Mouse (Mus musculus): ENCODE measurements around the gene Wdr53. TPM values are rescaled to one million over a fixed set of nuclear protein-coding genes. Genes with fewer than 3 reads are reported as not detected.
"Not testable (repeated sequence)": the region's sequence is repeated elsewhere in the genome, so short reads cannot be mapped to it uniquely, and the experiment has no call there.

Wdr53 gene
- polyA plus RNA-seq, 1 experiment from 2014 or later: 20.4 TPM

DNA sequence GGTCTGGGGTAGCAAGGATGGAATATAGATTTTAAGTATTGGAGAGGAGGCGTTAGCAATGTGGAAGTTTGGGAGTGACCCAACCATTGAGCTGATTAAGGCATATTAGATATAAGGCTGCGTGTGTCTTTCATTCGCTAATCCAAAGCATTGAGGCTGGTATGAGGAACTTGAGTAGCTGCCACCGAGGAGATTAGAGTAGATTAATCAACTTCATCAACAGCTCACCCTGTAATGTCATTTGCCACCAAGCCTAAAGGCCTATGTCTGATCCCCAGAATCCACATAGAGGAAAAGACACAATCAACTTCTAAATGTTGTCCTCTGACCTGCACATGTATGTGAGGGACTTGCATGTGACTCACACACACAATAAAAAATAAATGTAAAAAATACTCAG, 25.2 kb upstream of the Wdr53 start:
- WGBS: 76% methylated on average over 4 of the region's 4 CpGs
- no peak overlapping the region for H3K4me2 ChIP-seq
- no peaks in the 10 kb centered on the region for H3K27me3 ChIP-seq (ENCODE audit: insufficient read depth, low read length)
- H3K4me1 ChIP-seq (ENCODE audit: insufficient read depth): no peaks in the 10 kb centered on the region
- H3K9me3 ChIP-seq (ENCODE audit: low read depth, low read length): no peaks in the 10 kb centered on the region
- DNase-seq (no peak), ATAC-seq (ENCODE audit: insufficient read depth) (no peak)
- H3K36me3 ChIP-seq (ENCODE audit: insufficient read depth): no peaks in the 10 kb centered on the region
- no peak overlapping the region for H3K27ac ChIP-seq (ENCODE audit: low read depth)
- TF ChIP-seq CTCF (IDR thresholded peaks at IDR 0.05; ENCODE audit: low read depth): no peak
- no peak overlapping the region for H3K9ac ChIP-seq
- no peak overlapping the region for H3K4me3 ChIP-seq (ENCODE audit: low read depth, low read length)

DNA sequence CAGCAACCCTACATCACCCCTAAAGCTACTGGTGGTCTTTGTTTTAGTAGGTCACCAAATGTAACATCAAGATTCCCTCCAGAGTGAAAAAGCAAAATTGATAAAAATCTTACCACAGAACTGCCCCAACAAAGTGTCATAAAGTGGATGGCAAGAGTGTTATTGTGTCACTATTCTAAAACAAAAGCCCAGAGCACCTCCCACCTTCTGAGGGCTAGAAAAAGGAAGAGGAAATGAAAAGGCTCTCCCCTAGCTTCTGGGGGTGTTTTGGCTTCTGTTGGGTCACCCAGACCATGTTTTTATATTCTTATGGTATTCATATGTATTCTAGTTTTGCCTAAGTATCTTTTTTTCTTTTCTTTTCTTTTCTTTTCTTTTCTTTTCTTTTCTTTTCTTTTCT, 24.6 kb upstream of the Wdr53 start:
- no peak overlapping the region for H3K9ac ChIP-seq

DNA sequence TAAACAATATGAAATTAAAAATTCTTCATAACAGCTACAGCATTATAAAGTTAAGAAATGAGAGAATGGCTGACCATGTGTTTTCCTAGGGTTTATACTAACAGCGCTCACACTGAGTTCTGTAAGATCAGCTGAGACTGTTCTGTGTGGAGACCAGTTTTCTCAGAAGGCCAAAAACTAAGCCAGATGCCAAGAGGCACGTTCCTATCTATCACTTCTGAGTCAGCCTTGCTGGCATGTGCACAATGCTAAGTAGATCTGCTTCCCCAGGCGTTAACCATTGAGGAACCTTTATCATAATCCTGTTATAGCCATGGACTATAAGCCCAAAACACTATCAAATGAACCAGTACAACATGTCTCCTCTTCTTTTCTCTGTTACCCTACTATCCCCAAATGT, 15.0 kb upstream of the Wdr53 start:
- H3K36me3 ChIP-seq (ENCODE audit: insufficient read depth): peaks cover 37% of the 10 kb centered on the region
- not testable (repeated sequence) for H3K27me3 ChIP-seq (ENCODE audit: insufficient read depth, low read length); H3K4me3 ChIP-seq (ENCODE audit: low read depth, low read length); H3K4me1 ChIP-seq (ENCODE audit: insufficient read depth); H3K4me2 ChIP-seq; ATAC-seq (ENCODE audit: insufficient read depth); H3K9ac ChIP-seq; H3K27ac ChIP-seq (ENCODE audit: low read depth); H3K9me3 ChIP-seq (ENCODE audit: low read depth, low read length); DNase-seq
- WGBS: 84% methylated on average over 3 of the region's 3 CpGs

More for the DNA sequence above, 24.6 kb upstream of the Wdr53 start:
- no peak for TF ChIP-seq CTCF (IDR thresholded peaks at IDR 0.05; ENCODE audit: low read depth)
- H3K36me3 ChIP-seq (ENCODE audit: insufficient read depth): no peaks in the 10 kb centered on the region
- DNase-seq: no peak
- H3K4me3 ChIP-seq (ENCODE audit: low read depth, low read length): no peak overlapping the region
- no peaks in the 10 kb centered on the region for H3K9me3 ChIP-seq (ENCODE audit: low read depth, low read length)
- H3K4me2 ChIP-seq: no peak overlapping the region
- no peak for ATAC-seq (ENCODE audit: insufficient read depth)
- H3K27ac ChIP-seq (ENCODE audit: low read depth): no peak overlapping the region
- no peaks in the 10 kb centered on the region for H3K27me3 ChIP-seq (ENCODE audit: insufficient read depth, low read length)
- no peaks in the 10 kb centered on the region for H3K4me1 ChIP-seq (ENCODE audit: insufficient read depth)

DNA sequence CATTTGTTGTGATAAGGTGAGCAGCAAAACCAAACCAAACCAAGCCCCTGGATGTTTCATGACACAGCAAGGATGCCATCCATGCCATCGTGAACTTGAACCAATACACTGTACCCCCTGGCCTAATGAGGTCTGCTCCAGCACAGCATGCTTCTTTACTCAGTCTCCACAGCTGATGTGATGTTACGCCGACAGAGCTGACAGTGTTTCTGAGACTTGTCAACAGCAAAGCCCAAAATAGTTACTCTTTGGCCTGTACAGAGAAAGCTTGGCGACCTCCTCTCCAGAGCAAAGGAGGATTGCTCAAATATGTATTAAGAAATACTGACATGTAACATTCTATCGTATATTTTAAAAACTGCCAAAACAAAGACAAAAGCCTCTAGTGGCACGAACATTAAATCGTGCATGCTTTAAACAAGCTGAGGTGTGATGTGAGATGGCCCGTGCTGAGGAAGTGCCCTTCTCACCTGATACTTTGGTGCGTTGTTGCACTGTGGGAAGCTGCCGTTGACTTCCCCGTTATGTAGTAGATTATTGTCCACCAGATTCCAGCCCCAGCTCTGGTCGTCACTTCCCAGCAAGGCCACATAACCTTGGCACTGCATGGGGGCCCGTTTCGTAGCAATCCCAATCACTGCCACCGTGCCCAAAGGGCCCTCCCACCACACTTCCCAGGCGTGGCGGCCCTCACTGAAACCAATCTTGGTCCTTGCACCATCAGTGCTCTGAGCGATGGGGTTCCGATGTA, 8.9 kb upstream of the Wdr53 start:
- H3K4me2 ChIP-seq: no peak overlapping the region
- no peaks in the 10 kb centered on the region for H3K9me3 ChIP-seq (ENCODE audit: low read depth, low read length)
- H3K4me3 ChIP-seq (ENCODE audit: low read depth, low read length): no peak overlapping the region
- no peak overlapping the region for H3K27ac ChIP-seq (ENCODE audit: low read depth)
- no peak overlapping the region for H3K9ac ChIP-seq
- H3K36me3 ChIP-seq (ENCODE audit: insufficient read depth): peaks cover 29% of the 10 kb centered on the region
- WGBS: 66% methylated on average over 19 of the region's 19 CpGs
- ATAC-seq (ENCODE audit: insufficient read depth) (no peak), DNase-seq (no peak)
- no peak for TF ChIP-seq CTCF (IDR thresholded peaks at IDR 0.05; ENCODE audit: low read depth)
- no peaks in the 10 kb centered on the region for H3K4me1 ChIP-seq (ENCODE audit: insufficient read depth)
- H3K27me3 ChIP-seq (ENCODE audit: insufficient read depth, low read length): no peaks in the 10 kb centered on the region

DNA sequence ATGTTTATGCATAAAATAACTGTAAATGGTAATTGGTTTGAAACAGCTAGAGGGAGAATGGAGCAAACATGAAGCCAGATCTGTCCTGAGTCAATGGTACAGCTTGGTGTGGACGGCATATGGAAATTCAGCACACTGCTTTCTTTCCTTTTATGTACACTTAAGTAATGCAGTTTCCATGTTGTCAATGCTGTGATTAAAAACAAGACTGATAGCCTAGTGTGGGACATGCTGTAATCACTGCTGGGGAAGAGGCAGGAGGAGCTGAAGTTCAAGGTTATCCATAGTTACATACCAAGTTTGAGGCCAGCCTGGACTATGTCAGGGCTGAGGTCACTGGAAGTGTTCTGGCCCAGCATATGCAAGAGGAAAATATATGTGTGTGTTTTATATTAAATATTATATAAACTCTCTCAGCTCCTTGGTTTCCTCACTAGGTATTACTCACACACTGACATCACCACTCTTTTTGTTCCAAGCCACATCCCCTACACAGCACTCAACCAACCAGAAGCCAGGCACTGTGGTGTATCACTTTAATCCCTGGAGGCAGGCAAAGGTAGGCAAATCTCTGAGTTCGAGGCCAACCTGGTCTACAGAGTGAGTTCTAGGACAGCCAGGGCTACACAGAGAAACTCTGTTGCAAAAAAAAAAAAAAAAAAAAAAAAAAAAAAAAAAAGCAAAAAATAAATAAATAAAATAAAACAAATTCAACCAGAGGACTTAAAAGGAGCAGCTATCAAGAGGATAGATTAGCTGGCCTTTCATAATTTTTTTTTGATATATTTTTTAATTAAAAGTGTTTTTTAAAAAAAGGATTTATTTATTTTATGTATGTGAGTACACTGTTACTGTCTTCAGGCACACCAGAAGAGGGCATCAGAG, 7.4 kb upstream of the Wdr53 start:
- TF ChIP-seq CTCF (IDR thresholded peaks at IDR 0.05; ENCODE audit: low read depth): no peak
- Histone ChIP-seq H3K4me3 (ENCODE audit: low read depth, low read length) (no peak overlapping the region), H3K36me3 (ENCODE audit: insufficient read depth) (peaks cover 16% of the 10 kb centered on the region), H3K27ac (ENCODE audit: low read depth) (no peak overlapping the region), H3K27me3 (ENCODE audit: insufficient read depth, low read length) (no peaks in the 10 kb centered on the region), H3K4me1 (ENCODE audit: insufficient read depth) (no peaks in the 10 kb centered on the region), H3K4me2 (no peak overlapping the region), H3K9ac (no peak overlapping the region), H3K9me3 (ENCODE audit: low read depth, low read length) (no peaks in the 10 kb centered on the region)
- 84% methylated on average over 2 of the region's 2 CpGs for WGBS
- ATAC-seq (ENCODE audit: insufficient read depth): no peak
- no peak for DNase-seq

DNA sequence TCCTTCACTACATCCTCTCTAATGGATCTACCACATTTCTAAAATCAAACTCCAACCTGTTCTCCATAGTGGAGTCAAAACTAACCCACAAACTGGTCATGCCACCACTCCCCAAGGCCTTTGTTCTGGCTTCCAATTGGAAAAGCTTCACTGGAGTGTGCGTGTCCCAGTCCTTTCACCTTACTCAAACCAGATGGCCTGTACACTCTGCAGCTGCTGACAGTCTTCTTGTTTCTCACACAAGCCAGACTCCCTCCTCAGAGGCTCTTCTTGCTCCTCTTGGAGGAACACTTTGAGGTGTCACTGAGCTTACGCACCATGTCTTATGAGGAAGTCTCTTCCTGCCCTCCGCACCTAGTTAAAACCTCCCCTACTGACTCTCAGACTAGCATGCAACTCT, 3.1 kb upstream of the Wdr53 start:
- Histone ChIP-seq H3K27ac (ENCODE audit: low read depth) (no peak overlapping the region), H3K36me3 (ENCODE audit: insufficient read depth) (no peaks in the 10 kb centered on the region), H3K4me1 (ENCODE audit: insufficient read depth) (peaks cover 8% of the 10 kb centered on the region; the same call in 1 of the 2 replicates), H3K9ac (no peak overlapping the region), H3K4me3 (ENCODE audit: low read depth, low read length) (no peak overlapping the region), H3K4me2 (no peak overlapping the region), H3K27me3 (ENCODE audit: insufficient read depth, low read length) (no peaks in the 10 kb centered on the region), H3K9me3 (ENCODE audit: low read depth, low read length) (no peaks in the 10 kb centered on the region)
- TF ChIP-seq CTCF (IDR thresholded peaks at IDR 0.05; ENCODE audit: low read depth): no peak
- no peak for DNase-seq
- WGBS: 91% methylated on average over 3 of the region's 3 CpGs
- no peak for ATAC-seq (ENCODE audit: insufficient read depth)

DNA sequence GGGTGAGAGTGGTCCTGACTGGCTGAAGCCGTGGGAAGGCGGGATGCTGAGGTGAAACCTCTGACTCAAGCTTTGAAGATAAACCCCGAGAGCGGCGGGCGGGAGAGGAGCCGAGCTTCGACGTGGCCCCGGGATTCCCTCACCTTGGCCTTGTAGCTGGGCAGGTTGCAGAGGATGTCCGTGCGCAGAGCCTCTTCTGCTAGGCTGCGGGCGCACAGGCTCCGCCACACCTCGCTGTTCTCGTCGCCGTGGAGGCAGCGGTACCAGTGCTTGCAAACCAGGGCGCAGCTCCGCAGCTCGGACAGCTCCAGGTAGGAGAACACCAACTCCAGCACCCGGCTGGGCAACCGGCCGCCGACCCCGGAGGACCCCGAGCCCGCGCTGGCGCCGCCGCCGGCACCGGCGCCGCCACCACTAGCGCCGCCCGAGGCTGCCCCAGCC, 656 bp upstream of the Wdr53 start:
- no peak; the same call in 1 of the 2 replicates for ATAC-seq (ENCODE audit: insufficient read depth)
- peaks cover 8% of the 10 kb centered on the region; the same call in 1 of the 2 replicates for H3K4me1 ChIP-seq (ENCODE audit: insufficient read depth)
- peak; percentile 57 for DNase-seq
- no peak for TF ChIP-seq CTCF (IDR thresholded peaks at IDR 0.05; ENCODE audit: low read depth)
- no peaks in the 10 kb centered on the region for H3K36me3 ChIP-seq (ENCODE audit: insufficient read depth)
- WGBS: under 1% methylated on average over 39 of the region's 41 CpGs
- H3K27ac ChIP-seq (ENCODE audit: low read depth): peak overlapping the region; percentile 95
- H3K9me3 ChIP-seq (ENCODE audit: low read depth, low read length): no peaks in the 10 kb centered on the region
- peak overlapping the region; percentile 67 for H3K4me2 ChIP-seq
- H3K27me3 ChIP-seq (ENCODE audit: insufficient read depth, low read length): no peaks in the 10 kb centered on the region
- peak overlapping the region; percentile 87 for H3K9ac ChIP-seq
- peak overlapping the region; percentile 83 for H3K4me3 ChIP-seq (ENCODE audit: low read depth, low read length)

All from lung, embryonic 14.5 days (tissue).